Mouse (Mus musculus): ENCODE results near the gene Arhgef25. TPM values are rescaled to one million over a fixed set of nuclear protein-coding genes. Genes with fewer than 3 reads are reported as not detected.

Gene Arhgef25
- polyA plus RNA-seq, 1 experiment from 2014 or later, result 77.0 TPM

DNA sequence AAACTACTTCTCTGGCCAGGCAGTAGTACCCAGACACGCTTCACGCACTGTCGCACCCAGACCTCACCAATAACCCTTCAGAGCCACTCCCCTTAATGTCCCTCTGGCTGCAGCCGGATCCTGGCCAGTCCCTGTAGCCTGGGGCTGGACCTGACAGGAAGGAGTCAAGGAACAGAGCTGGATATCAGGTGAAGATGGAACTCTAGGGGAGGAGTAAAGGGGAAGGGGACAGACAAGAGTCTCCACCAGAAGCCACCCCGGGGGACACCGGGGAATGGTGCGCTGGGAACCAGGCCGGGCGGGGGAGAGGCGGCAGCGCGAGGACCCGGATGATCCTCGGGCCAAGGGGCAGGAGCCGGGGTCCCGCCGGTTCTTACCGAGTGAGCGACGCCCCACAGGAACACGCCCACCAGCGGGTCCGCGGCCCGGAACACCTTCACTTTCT, 21.1 kb upstream of the Arhgef25 start:
- peak overlapping the region; percentile 84 for H3K4me3 ChIP-seq (replicated peaks; ENCODE audit: low read length)
- H3K9ac ChIP-seq (ENCODE audit: low read length), result peak overlapping the region; percentile 85
- no peaks in the 10 kb centered on the region for H3K9me3 ChIP-seq (replicated peaks; ENCODE audit: control insufficient read depth, low read length)
- peak; percentile 56 for ATAC-seq (ENCODE audit: insufficient read depth, low FRiP score)
- H3K4me2 ChIP-seq (ENCODE audit: low read depth, low read length), result peak overlapping the region; percentile 89
- H3K36me3 ChIP-seq (ENCODE audit: control insufficient read depth, insufficient read depth, low read length), result no peaks in the 10 kb centered on the region
- WGBS, result under 1% methylated on average over 25 of the region's 25 CpGs
- peak overlapping the region; percentile 62 for H3K27ac ChIP-seq (ENCODE audit: low read length)
- H3K27me3 ChIP-seq (ENCODE audit: control insufficient read depth, insufficient read depth, low read length), result no peaks in the 10 kb centered on the region
- H3K4me1 ChIP-seq (ENCODE audit: control insufficient read depth, insufficient read depth, low read length), result peaks cover 6% of the 10 kb centered on the region; the same call in 1 of the 2 replicates

DNA sequence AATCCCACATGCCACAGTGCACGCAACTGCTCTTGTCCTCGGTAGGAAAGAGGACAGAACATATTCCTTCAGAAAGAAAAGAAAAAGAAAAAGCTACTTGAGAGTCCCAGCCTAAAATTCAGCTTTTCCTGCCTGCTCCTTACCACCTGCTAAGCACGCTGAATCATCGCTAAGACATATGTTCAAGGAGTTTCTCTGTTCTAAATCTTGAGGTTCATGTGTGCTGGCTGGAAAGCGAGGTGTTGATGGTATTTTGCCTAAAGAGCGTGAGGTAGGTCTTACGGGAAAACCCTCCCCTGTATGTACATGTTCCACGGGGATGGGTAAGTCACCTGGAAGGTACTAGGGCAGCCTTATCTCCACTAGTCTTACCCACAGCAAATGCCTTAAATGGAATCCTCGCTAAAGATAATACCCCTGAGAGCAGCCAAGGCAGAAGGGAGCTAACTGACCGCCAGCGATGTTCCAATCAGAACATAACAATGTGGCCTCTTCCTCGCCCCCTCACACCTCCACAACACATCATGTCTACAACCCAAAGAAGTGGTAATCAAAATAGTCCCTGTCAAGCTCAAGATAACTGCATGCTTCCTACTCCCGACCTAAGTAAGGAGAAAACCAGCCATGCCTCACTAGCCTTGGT, 20.2 kb upstream of the Arhgef25 start:
- Histone ChIP-seq H3K4me3 (replicated peaks; ENCODE audit: low read length) (peak overlapping the region; percentile 84), H3K4me2 (ENCODE audit: low read depth, low read length) (peak overlapping the region; percentile 89), H3K36me3 (ENCODE audit: control insufficient read depth, insufficient read depth, low read length) (no peaks in the 10 kb centered on the region), H3K9ac (ENCODE audit: low read length) (peak overlapping the region; percentile 85), H3K27me3 (ENCODE audit: control insufficient read depth, insufficient read depth, low read length) (no peaks in the 10 kb centered on the region), H3K4me1 (ENCODE audit: control insufficient read depth, insufficient read depth, low read length) (peaks cover 6% of the 10 kb centered on the region; the same call in 1 of the 2 replicates), H3K9me3 (replicated peaks; ENCODE audit: control insufficient read depth, low read length) (no peaks in the 10 kb centered on the region), H3K27ac (ENCODE audit: low read length) (no peak overlapping the region)
- 82% methylated on average over 13 of the region's 13 CpGs for WGBS
- ATAC-seq (ENCODE audit: insufficient read depth, low FRiP score), result no peak

DNA sequence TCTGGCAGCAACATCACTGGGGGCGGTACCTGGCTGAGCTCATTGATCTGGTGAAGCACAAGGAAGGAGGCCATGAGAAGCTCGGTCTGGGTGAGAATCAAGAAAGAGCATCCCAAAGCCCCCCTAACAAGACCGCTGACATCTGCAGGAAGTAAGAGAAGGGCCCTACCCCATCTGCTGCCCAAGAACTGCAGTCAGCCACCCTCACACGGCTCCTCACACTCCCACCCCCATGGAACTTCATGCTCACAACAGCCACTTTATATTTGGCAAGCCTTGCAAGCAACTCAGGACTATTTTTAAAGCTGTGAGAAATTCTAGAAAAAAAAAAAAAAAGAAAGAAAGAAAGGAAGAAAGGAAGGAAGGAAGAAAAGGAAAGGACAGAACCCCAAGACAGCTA, 19.0 kb upstream of the Arhgef25 start:
- no peak overlapping the region for H3K27ac ChIP-seq (ENCODE audit: low read length)
- no peaks in the 10 kb centered on the region for H3K9me3 ChIP-seq (replicated peaks; ENCODE audit: control insufficient read depth, low read length)
- H3K9ac ChIP-seq (ENCODE audit: low read length), result no peak overlapping the region
- H3K27me3 ChIP-seq (ENCODE audit: control insufficient read depth, insufficient read depth, low read length), result no peaks in the 10 kb centered on the region
- peaks cover 3% of the 10 kb centered on the region; the same call in 1 of the 2 replicates for H3K36me3 ChIP-seq (ENCODE audit: control insufficient read depth, insufficient read depth, low read length)
- no peak overlapping the region for H3K4me3 ChIP-seq (replicated peaks; ENCODE audit: low read length)
- ATAC-seq (ENCODE audit: insufficient read depth, low FRiP score), result no peak
- no peak overlapping the region for H3K4me2 ChIP-seq (ENCODE audit: low read depth, low read length)
- WGBS, result 77% methylated on average over 4 of the region's 4 CpGs
- peaks cover 6% of the 10 kb centered on the region; the same call in 1 of the 2 replicates for H3K4me1 ChIP-seq (ENCODE audit: control insufficient read depth, insufficient read depth, low read length)

DNA sequence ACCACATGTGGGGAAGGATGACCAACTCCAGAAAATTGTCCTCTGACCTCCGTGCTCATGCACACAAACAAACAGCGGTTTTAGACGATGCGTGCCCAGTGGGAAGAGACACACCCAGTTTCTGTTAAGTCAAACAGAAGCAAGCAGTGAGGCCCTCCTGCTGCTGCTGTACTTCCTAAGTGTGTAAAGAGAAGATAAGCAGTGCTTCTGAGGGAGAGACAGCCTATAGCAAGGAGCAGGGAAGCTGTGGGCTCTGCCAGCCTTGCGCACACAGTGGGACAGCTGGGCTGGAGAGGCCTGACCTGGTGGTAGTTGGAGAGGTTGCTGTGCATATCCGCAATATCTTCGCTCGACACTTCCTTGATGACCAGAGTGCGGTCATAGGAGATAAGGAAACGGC, 15.5 kb upstream of the Arhgef25 start:
- H3K36me3 ChIP-seq (ENCODE audit: control insufficient read depth, insufficient read depth, low read length), result peaks cover 10% of the 10 kb centered on the region; the same call in 1 of the 2 replicates
- no peak overlapping the region for H3K4me3 ChIP-seq (replicated peaks; ENCODE audit: low read length)
- no peak overlapping the region for H3K4me2 ChIP-seq (ENCODE audit: low read depth, low read length)
- H3K9me3 ChIP-seq (replicated peaks; ENCODE audit: control insufficient read depth, low read length), result no peaks in the 10 kb centered on the region
- peaks cover 3% of the 10 kb centered on the region; the same call in 1 of the 2 replicates for H3K4me1 ChIP-seq (ENCODE audit: control insufficient read depth, insufficient read depth, low read length)
- no peak overlapping the region for H3K9ac ChIP-seq (ENCODE audit: low read length)
- WGBS, result 74% methylated on average over 10 of the region's 10 CpGs
- no peaks in the 10 kb centered on the region for H3K27me3 ChIP-seq (ENCODE audit: control insufficient read depth, insufficient read depth, low read length)
- ATAC-seq (ENCODE audit: insufficient read depth, low FRiP score), result peak; percentile 80
- H3K27ac ChIP-seq (ENCODE audit: low read length), result no peak overlapping the region

DNA sequence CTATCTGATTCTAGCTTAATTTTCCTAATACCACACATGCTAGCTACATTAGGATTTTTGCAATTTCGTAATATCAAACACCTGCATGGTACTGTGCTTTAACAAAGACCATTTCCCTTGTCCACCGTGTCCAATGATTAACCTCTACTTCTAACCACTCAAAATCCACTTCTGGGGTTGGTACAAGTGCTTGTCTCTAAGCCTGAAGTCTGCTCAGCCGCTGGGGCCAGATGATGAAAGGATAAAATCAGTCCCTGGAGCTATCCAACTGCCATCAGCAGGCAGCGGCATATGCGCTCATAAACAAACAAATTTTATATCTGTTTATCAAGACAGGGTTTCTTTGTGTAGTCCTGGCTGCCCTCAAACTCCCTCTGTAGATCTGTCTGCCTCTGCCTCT, 14.7 kb upstream of the Arhgef25 start:
- no peak for ATAC-seq (ENCODE audit: insufficient read depth, low FRiP score)
- 85% methylated on average over 5 of the region's 5 CpGs for WGBS
- no peak overlapping the region for H3K9ac ChIP-seq (ENCODE audit: low read length)
- H3K27ac ChIP-seq (ENCODE audit: low read length), result no peak overlapping the region
- H3K9me3 ChIP-seq (replicated peaks; ENCODE audit: control insufficient read depth, low read length), result no peaks in the 10 kb centered on the region
- peaks cover 10% of the 10 kb centered on the region; the same call in 1 of the 2 replicates for H3K36me3 ChIP-seq (ENCODE audit: control insufficient read depth, insufficient read depth, low read length)
- no peaks in the 10 kb centered on the region for H3K27me3 ChIP-seq (ENCODE audit: control insufficient read depth, insufficient read depth, low read length)
- H3K4me2 ChIP-seq (ENCODE audit: low read depth, low read length), result no peak overlapping the region
- H3K4me3 ChIP-seq (replicated peaks; ENCODE audit: low read length), result no peak overlapping the region
- H3K4me1 ChIP-seq (ENCODE audit: control insufficient read depth, insufficient read depth, low read length), result no peaks in the 10 kb centered on the region; the same call in 1 of the 2 replicates

DNA sequence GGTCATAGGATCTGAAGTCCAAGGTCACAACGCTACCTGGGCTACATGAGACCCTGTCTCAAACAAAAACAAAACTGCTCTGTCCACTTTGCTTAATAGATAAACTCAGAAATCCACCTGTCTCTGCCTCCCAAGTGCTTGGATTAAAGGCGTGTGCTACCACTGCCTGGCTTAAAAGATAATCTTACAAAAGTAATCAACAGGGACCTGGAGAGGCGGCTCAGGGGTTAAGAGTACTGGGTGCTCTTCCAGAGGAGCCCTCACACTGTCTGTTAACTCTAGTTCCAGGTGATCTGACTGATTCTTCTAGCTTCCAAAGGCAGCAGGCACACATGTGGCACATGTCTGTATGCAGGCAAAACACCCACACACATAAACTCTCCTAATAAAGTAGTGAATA, 13.2 kb upstream of the Arhgef25 start:
- 81% methylated on average over 3 of the region's 3 CpGs for WGBS
- no peak overlapping the region for H3K4me3 ChIP-seq (replicated peaks; ENCODE audit: low read length)
- no peak overlapping the region for H3K4me2 ChIP-seq (ENCODE audit: low read depth, low read length)
- no peak overlapping the region for H3K27ac ChIP-seq (ENCODE audit: low read length)
- H3K27me3 ChIP-seq (ENCODE audit: control insufficient read depth, insufficient read depth, low read length), result no peaks in the 10 kb centered on the region
- no peaks in the 10 kb centered on the region; the same call in 1 of the 2 replicates for H3K4me1 ChIP-seq (ENCODE audit: control insufficient read depth, insufficient read depth, low read length)
- ATAC-seq (ENCODE audit: insufficient read depth, low FRiP score), result 0 out of 2 replicates have a peak, but pooled peaks have one; percentile 6
- no peaks in the 10 kb centered on the region for H3K9me3 ChIP-seq (replicated peaks; ENCODE audit: control insufficient read depth, low read length)
- no peak overlapping the region for H3K9ac ChIP-seq (ENCODE audit: low read length)
- H3K36me3 ChIP-seq (ENCODE audit: control insufficient read depth, insufficient read depth, low read length), result peaks cover 13% of the 10 kb centered on the region

DNA sequence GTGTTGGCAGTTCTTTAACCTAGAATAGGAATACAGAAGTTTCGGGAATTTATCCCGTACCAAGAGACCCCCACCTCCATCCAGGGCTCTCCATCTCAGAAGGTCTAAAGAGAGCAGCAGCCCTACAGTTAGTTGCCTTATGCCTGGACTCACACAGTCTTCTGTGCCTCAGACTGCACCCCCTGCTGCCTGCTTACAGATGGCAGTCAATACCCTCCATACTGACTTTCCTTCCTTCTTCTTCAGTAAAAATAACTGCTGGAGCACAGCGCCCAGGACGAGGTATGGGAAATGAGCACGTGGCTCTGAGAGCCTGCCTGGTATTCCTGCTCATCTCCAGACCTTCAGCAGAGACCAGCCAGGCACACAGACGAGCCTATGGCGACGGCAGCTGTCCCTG, 10.4 kb upstream of the Arhgef25 start:
- H3K9ac ChIP-seq (ENCODE audit: low read length), result 0 out of 2 replicates have a peak overlapping the region, but pooled peaks have one; percentile 10
- no peak for ATAC-seq (ENCODE audit: insufficient read depth, low FRiP score)
- peaks cover 13% of the 10 kb centered on the region for H3K36me3 ChIP-seq (ENCODE audit: control insufficient read depth, insufficient read depth, low read length)
- 77% methylated on average over 8 of the region's 8 CpGs for WGBS
- H3K4me1 ChIP-seq (ENCODE audit: control insufficient read depth, insufficient read depth, low read length), result peaks cover 4% of the 10 kb centered on the region; the same call in 1 of the 2 replicates
- H3K4me3 ChIP-seq (replicated peaks; ENCODE audit: low read length), result no peak overlapping the region
- H3K4me2 ChIP-seq (ENCODE audit: low read depth, low read length), result no peak overlapping the region
- H3K9me3 ChIP-seq (replicated peaks; ENCODE audit: control insufficient read depth, low read length), result no peaks in the 10 kb centered on the region
- H3K27me3 ChIP-seq (ENCODE audit: control insufficient read depth, insufficient read depth, low read length), result no peaks in the 10 kb centered on the region
- no peak overlapping the region for H3K27ac ChIP-seq (ENCODE audit: low read length)

DNA sequence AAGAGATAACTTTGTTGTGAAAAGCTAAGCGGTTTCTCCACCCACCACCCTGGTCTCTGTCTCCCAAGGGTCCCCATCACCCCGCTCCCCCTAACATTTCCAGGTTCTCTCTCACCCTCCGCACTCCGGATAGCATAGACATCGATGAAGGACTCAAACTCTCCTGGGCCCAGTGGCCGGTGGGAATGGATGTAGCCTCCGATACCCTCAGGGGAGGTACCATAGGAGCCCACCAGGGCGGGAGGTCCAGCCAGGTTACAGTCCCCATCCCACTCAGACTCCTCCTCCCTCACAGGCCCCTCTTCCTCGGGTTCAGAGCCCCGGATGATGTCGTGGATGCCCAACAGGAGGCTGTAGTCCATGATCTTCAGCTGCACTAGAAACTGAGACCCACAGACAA, 9.6 kb upstream of the Arhgef25 start:
- Histone ChIP-seq H3K27ac (ENCODE audit: low read length) (no peak overlapping the region), H3K9ac (ENCODE audit: low read length) (0 out of 2 replicates have a peak overlapping the region, but pooled peaks have one; percentile 5), H3K4me2 (ENCODE audit: low read depth, low read length) (no peak overlapping the region), H3K36me3 (ENCODE audit: control insufficient read depth, insufficient read depth, low read length) (peaks cover 11% of the 10 kb centered on the region), H3K4me1 (ENCODE audit: control insufficient read depth, insufficient read depth, low read length) (peaks cover 11% of the 10 kb centered on the region; the same call in 1 of the 2 replicates), H3K4me3 (replicated peaks; ENCODE audit: low read length) (no peak overlapping the region), H3K9me3 (replicated peaks; ENCODE audit: control insufficient read depth, low read length) (no peaks in the 10 kb centered on the region), H3K27me3 (ENCODE audit: control insufficient read depth, insufficient read depth, low read length) (no peaks in the 10 kb centered on the region)
- 83% methylated on average over 11 of the region's 11 CpGs for WGBS
- no peak for ATAC-seq (ENCODE audit: insufficient read depth, low FRiP score)

DNA sequence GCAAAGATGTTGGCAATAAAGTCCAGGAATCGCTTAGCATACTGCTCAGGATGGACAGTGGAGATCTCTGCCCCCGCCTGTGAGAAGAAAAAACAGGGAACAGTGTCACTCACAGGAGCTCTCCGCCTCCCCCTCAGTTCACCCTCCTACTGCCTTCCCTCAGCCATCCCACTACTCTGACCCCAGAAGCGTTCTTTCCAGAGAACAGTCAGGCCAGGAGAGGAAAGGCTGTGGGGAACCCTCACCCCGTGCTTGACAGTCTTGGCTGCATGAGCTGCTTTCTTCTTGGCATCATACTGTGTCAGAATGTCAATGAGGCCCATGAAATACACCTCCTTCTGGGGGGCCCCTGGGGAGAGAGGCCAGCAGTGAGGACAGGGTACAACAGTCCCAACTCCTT, 9.2 kb upstream of the Arhgef25 start:
- no peak overlapping the region for H3K4me2 ChIP-seq (ENCODE audit: low read depth, low read length)
- H3K4me1 ChIP-seq (ENCODE audit: control insufficient read depth, insufficient read depth, low read length), result peaks cover 15% of the 10 kb centered on the region; the same call in 1 of the 2 replicates
- 0 out of 2 replicates have a peak overlapping the region, but pooled peaks have one; percentile 5 for H3K9ac ChIP-seq (ENCODE audit: low read length)
- H3K9me3 ChIP-seq (replicated peaks; ENCODE audit: control insufficient read depth, low read length), result no peaks in the 10 kb centered on the region
- no peak overlapping the region for H3K27ac ChIP-seq (ENCODE audit: low read length)
- H3K27me3 ChIP-seq (ENCODE audit: control insufficient read depth, insufficient read depth, low read length), result no peaks in the 10 kb centered on the region
- no peak for ATAC-seq (ENCODE audit: insufficient read depth, low FRiP score)
- H3K36me3 ChIP-seq (ENCODE audit: control insufficient read depth, insufficient read depth, low read length), result peaks cover 10% of the 10 kb centered on the region
- no peak overlapping the region for H3K4me3 ChIP-seq (replicated peaks; ENCODE audit: low read length)
- WGBS, result 70% methylated on average over 5 of the region's 5 CpGs
